Mouse (Mus musculus) intestine, embryonic 16.5 days (tissue): ENCODE results near the gene Ripor2. TPM values are rescaled to one million over a fixed set of nuclear protein-coding genes. Genes with fewer than 3 reads are reported as not detected.

Source experiments
- ATAC-seq: fragments of 200-750 bp; cut with Nextera tagmentation; 2 replicates; pipeline ENCODE4 v1.8.0; 2017; ENCODE audit warnings: moderate TSS enrichment, moderate library complexity
- H3K27ac ChIP-seq: fragments of 300-500 bp; sonication (generic); 2 replicates; pipeline ENCODE4 v1.5.1; 2014; ENCODE audit warnings: mild to moderate bottlenecking, low read length
- H3K27me3 ChIP-seq: fragments of 300-500 bp; sonication (generic); replicated peaks from 2 replicates; pipeline ENCODE4 v1.6.1; 2014; ENCODE audit warnings: low read length, control low read depth, mixed read lengths; ENCODE audit not compliant: control insufficient read depth, insufficient read depth
- H3K36me3 ChIP-seq: fragments of 300-500 bp; sonication (generic); 2 replicates; pipeline ENCODE4 v1.6.1; 2014; ENCODE audit warnings: low read length, control low read depth; ENCODE audit not compliant: control insufficient read depth, insufficient read depth
- H3K4me1 ChIP-seq: fragments of 300-500 bp; sonication (generic); 2 replicates; pipeline ENCODE4 v1.6.1; 2014; ENCODE audit warnings: low read length, control low read depth, mixed read lengths; ENCODE audit not compliant: control insufficient read depth, insufficient read depth
- H3K4me2 ChIP-seq: fragments of 300-500 bp; sonication (generic); 2 replicates; pipeline ENCODE4 v1.6.1; 2014; ENCODE audit warnings: low read depth, low read length, control low read depth
- H3K4me3 ChIP-seq: fragments of 300-500 bp; sonication (generic); 2 replicates; pipeline ENCODE4 v1.5.1; 2014; ENCODE audit warnings: mild to moderate bottlenecking, low read length
- H3K9ac ChIP-seq: fragments of 300-500 bp; sonication (generic); 2 replicates; pipeline ENCODE4 v1.6.1; 2014; ENCODE audit warnings: low read depth, low read length
- H3K9me3 ChIP-seq: fragments of 300-500 bp; sonication (generic); 2 replicates; pipeline ENCODE4 v1.6.1; 2016; ENCODE audit warnings: low read length, control low read depth; ENCODE audit not compliant: control insufficient read depth
- WGBS: fragments of 180-500 bp; shearing (Covaris S2); extraction: QIAGEN DNeasy Blood & Tissue Kit; methylation state at CpG from one replicate; pipeline ENCODE4 v1.1.7; 2014; 5-methylcytosine and 5-hydroxymethylcytosine counted together
- polyA plus RNA-seq: library from polyadenylated mRNA; unstranded; fragments of >200 nt; fragmentation: Nextera tagmentation; extraction: Ambion mirVana; gene quantifications from 2 replicates; pipeline ENCODE4 v1.2.1, GENCODE M21; 2015

The Ripor2 gene
- polyA plus RNA-seq, 1 experiment from 2014 or later, result 1.7 TPM

DNA sequence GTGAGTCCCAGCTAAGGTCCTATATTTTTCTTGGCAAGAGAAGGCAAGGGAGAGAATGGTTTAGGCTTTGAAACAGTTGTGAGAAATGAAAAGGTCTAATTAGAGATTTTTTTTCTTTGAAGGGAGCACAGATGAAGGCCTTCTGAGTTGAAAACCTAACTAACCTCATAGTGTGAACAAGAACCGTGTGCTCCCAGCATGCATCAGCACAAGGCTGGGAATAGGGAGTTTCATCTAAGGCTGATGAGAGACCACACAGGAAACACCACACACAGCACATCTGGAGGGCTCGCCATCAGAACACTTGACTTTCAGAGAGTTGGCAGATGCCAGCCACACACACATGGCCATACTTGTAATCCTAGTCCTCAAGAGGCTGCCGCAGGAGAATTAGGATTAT, 12.3 kb downstream of the Ripor2 start:
- no peak for ATAC-seq
- no peak overlapping the region for H3K27ac ChIP-seq
- no peaks in the 10 kb centered on the region for H3K36me3 ChIP-seq
- H3K4me3 ChIP-seq, result no peak overlapping the region
- no peaks in the 10 kb centered on the region for H3K27me3 ChIP-seq
- 83% methylated on average over 3 of the region's 3 CpGs for WGBS
- no peaks in the 10 kb centered on the region; the same call in 1 of the 2 replicates for H3K9me3 ChIP-seq
- no peak overlapping the region for H3K4me2 ChIP-seq
- H3K4me1 ChIP-seq, result no peaks in the 10 kb centered on the region
- H3K9ac ChIP-seq, result no peak overlapping the region

DNA sequence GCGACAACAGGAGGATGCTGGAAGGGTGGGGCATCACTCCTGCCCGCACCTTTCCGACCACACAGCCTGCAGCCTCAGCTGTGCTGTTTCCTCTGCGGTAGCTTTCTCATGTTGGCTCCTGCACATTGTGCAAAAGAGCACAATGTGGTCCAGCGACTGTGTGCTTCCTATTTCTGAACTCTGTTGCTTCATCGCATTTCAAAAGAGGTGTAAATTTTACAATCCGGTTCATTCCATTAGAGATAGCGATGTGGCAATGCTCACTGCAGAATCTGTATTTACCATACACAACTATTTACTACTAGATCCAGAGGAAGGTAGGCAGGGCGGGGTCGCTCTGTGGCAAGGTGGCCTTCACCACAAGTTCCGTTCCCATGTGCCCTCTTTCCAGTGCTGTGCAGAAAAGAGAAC, 17.6 kb downstream of the Ripor2 start:
- no peak overlapping the region for H3K4me3 ChIP-seq
- WGBS, result 80% methylated on average over 11 of the region's 11 CpGs
- H3K36me3 ChIP-seq, result no peaks in the 10 kb centered on the region
- peaks cover 10% of the 10 kb centered on the region; the same call in 1 of the 2 replicates for H3K4me1 ChIP-seq
- no peaks in the 10 kb centered on the region for H3K27me3 ChIP-seq
- no peaks in the 10 kb centered on the region; the same call in 1 of the 2 replicates for H3K9me3 ChIP-seq
- no peak for ATAC-seq
- H3K27ac ChIP-seq, result no peak overlapping the region
- H3K9ac ChIP-seq, result no peak overlapping the region
- no peak overlapping the region for H3K4me2 ChIP-seq

DNA sequence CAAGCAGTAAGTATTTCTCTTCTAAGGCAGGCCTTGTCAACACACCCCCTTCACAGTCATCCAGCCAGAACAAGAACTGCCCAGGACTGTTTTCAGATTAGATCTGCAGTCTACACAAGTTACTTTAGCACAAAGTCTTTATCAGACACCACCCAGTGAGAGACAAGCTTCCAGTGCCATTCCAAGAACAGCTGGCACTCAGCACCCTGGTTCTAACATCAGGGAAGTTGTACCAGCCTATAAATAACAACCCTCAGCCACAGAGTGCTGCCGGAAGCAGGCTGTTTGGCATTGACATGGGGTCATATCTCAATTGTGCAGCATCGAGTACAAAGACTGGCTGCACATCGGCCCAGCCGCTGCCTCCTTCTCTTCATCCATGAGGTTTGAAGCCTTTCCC, 21.0 kb downstream of the Ripor2 start:
- no peak overlapping the region for H3K9ac ChIP-seq
- H3K4me2 ChIP-seq, result peak overlapping the region; percentile 18; the same call in 1 of the 2 replicates
- ATAC-seq, result no peak
- peak overlapping the region; percentile 36; the same call in 1 of the 2 replicates for H3K27ac ChIP-seq
- 31% methylated on average over 4 of the region's 4 CpGs for WGBS
- H3K36me3 ChIP-seq, result no peaks in the 10 kb centered on the region
- no peak overlapping the region for H3K4me3 ChIP-seq
- H3K27me3 ChIP-seq, result no peaks in the 10 kb centered on the region
- H3K4me1 ChIP-seq, result peaks cover 14% of the 10 kb centered on the region; the same call in 1 of the 2 replicates
- no peaks in the 10 kb centered on the region for H3K9me3 ChIP-seq

DNA sequence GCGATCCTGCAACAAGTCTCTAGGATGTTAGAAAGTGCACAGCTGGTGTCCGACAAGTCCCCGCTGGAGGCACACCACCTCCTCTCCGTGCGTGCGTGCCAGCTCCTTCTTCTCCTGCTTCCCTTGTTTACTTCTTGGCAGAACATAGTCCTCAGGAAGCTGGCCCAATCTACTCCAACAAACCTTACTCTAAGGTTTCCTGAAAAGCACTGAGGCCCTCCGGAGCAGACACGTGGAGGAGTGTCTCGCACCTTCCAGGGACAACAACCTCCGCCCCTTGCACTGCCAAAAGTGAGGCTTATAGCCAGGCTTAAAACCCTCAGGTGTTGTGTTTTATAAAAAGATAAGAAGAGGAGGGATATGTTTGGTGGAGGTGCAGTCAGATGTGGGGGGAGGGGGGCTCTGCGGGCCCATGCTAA, 21.6 kb downstream of the Ripor2 start:
- Histone ChIP-seq H3K4me1 (peaks cover 14% of the 10 kb centered on the region; the same call in 1 of the 2 replicates), H3K9ac (no peak overlapping the region), H3K4me3 (no peak overlapping the region), H3K4me2 (peak overlapping the region; percentile 18; the same call in 1 of the 2 replicates), H3K27me3 (no peaks in the 10 kb centered on the region), H3K27ac (peak overlapping the region; percentile 36; the same call in 1 of the 2 replicates), H3K36me3 (no peaks in the 10 kb centered on the region), H3K9me3 (no peaks in the 10 kb centered on the region)
- ATAC-seq, result peak; percentile 64
- whole genome bisulfite sequencing, result 28% methylated on average over 11 of the region's 11 CpGs

DNA sequence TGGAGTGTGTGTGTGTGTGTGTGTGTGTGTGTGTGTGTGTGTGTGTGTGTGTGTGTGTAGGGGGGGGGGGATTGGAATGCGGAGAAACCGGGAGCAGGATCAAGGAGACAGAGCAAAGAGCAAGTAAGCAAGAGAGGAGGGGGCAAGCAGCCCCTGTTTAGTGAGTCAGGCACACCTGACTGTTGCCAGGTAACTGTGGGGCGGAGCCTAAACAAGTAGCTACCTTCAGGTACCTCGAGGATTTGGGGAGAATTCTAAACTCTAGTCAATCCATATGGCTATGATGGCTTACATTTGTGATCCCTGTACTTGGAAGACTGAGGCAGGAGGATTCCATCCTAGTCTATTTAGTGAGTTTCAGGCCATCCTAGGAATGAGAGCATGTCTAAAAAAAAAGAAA, 22.1 kb downstream of the Ripor2 start:
- Histone ChIP-seq H3K27me3 (no peaks in the 10 kb centered on the region), H3K4me3 (no peak overlapping the region), H3K36me3 (no peaks in the 10 kb centered on the region), H3K4me2 (no peak overlapping the region), H3K4me1 (peaks cover 14% of the 10 kb centered on the region; the same call in 1 of the 2 replicates), H3K9me3 (no peaks in the 10 kb centered on the region), H3K9ac (no peak overlapping the region), H3K27ac (no peak overlapping the region)
- WGBS, result 37% methylated on average over 4 of the region's 4 CpGs
- ATAC-seq, result no peak

DNA sequence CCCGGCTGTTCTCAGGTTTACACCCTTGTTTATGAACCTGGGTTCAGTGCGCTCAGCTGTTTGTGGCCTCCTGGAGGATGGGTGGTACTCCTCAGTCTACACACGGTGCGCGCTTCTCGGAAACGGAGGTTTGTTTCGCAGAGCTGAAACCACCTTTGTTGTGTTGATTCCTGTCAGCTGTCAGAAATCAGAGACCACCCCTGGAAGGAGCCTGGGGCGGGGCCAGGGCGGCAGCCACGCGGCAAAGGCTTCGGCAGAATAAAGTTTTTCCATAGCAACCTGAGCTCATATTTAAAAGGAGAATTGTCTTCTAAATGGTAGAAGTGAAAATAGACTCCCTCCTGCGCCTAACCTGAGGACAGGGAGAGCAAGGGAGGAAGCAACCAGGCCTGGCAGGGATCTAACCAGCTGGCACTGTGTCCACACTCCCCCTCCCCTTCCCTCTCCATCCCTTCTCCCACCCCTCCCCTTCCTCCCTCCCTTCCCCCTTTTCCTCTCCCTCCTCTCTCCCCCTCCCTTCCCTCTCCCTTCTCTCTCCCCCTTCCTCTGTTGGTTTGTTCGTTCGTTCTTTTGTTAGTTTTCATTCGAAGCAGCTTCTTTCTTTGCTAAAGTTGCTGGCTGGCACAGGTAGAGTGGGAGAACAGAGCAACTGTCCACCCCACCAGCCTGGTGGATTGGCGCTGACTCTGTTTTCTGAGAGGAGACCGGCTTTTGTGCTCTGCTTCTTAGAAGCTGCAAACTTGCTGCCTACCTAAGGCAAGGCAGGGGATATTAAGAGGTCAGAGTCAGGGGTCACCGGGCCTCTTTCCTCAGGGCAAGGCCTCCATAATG, 23.0 kb downstream of the Ripor2 start:
- Histone ChIP-seq H3K4me1 (peaks cover 14% of the 10 kb centered on the region; the same call in 1 of the 2 replicates), H3K4me2 (peak overlapping the region; percentile 50), H3K27ac (no peak overlapping the region), H3K36me3 (no peaks in the 10 kb centered on the region), H3K9ac (no peak overlapping the region), H3K4me3 (no peak overlapping the region), H3K27me3 (no peaks in the 10 kb centered on the region), H3K9me3 (no peaks in the 10 kb centered on the region)
- WGBS, result 19% methylated on average over 20 of the region's 20 CpGs
- peak; percentile 36; the same call in 1 of the 2 replicates for ATAC-seq

DNA sequence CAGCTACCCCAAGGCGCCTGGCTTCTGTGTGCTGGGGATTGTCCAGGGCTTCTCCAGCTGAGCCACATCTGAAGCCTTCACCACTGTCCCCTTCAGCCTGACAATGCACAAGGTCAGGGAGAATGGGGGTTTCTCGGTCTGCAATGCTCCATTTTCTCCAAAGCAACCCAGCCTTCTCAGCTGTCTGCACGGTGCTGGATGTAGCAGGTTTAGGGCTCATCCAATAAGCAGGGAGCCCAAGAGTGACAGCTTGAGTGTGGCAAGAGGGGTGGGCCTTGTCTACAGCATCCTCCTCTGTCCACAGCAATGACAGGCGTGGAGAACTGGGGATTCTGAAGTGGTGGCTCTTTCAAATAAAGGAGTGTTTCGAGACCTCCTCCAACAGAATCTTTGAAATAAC, 23.8 kb downstream of the Ripor2 start:
- H3K4me2 ChIP-seq, result no peak overlapping the region
- no peak overlapping the region for H3K9ac ChIP-seq
- ATAC-seq, result no peak

DNA sequence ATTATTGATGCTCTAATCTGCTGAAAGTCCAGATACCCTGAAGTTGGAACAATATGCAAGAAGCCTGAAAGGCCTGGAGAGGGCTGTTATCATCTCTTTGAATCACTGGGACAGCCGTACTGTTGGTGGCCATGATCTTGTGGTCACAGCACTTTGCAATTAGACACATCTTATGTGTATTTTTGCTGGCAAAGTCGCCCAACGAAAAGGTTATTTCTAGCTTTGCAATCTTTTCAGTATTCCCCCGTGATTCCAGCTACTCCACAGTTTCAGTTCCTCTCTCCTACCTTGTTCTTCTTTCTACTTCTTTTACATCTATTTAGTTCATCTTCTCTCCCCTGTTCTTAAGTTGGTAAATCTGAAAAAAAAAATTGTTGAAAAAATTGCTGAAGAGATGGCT, 26.0 kb downstream of the Ripor2 start:
- Histone ChIP-seq H3K4me2 (no peak overlapping the region), H3K4me3 (no peak overlapping the region), H3K27ac (no peak overlapping the region), H3K9ac (no peak overlapping the region), H3K36me3 (no peaks in the 10 kb centered on the region), H3K4me1 (peaks cover 14% of the 10 kb centered on the region; the same call in 1 of the 2 replicates), H3K27me3 (no peaks in the 10 kb centered on the region), H3K9me3 (no peaks in the 10 kb centered on the region)
- 85% methylated on average over 4 of the region's 4 CpGs for WGBS
- ATAC-seq, result no peak

More for the DNA sequence above, 23.8 kb downstream of the Ripor2 start:
- no peaks in the 10 kb centered on the region for H3K36me3 ChIP-seq
- H3K27me3 ChIP-seq, result no peaks in the 10 kb centered on the region
- H3K4me3 ChIP-seq, result no peak overlapping the region
- WGBS, result 75% methylated on average over 5 of the region's 5 CpGs
- H3K27ac ChIP-seq, result no peak overlapping the region
- H3K4me1 ChIP-seq, result peaks cover 14% of the 10 kb centered on the region; the same call in 1 of the 2 replicates
- H3K9me3 ChIP-seq, result no peaks in the 10 kb centered on the region

DNA sequence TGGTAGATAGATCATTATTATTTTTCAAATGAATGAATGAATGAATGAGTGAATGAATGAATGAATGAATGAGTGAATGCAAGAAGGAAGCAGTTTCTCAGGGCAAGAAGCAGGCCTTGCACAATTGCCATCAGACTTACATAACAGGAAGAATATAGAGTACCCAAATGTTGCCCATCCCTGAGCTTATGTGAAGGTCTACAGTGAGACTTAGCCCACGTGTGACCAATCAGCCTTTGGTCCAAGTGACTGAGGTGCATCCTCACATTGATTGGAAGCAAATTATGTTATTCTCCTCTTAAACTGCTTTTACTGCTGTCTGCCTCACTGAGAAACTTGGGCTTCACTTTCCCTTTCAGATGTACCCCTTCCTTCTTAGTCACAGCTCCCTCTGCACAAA, 26.7 kb downstream of the Ripor2 start:
- no peak for ATAC-seq
- peaks cover 10% of the 10 kb centered on the region; the same call in 1 of the 2 replicates for H3K4me1 ChIP-seq
- H3K27me3 ChIP-seq, result no peaks in the 10 kb centered on the region
- WGBS, result 89% methylated on average over 1 of the region's 1 CpGs
- no peak overlapping the region for H3K4me2 ChIP-seq
- no peak overlapping the region for H3K27ac ChIP-seq
- H3K4me3 ChIP-seq, result no peak overlapping the region
- no peaks in the 10 kb centered on the region for H3K9me3 ChIP-seq
- H3K36me3 ChIP-seq, result no peaks in the 10 kb centered on the region
- H3K9ac ChIP-seq, result no peak overlapping the region
